Mouse (Mus musculus): Measurements from ENCODE around the gene Xpnpep1. TPM values are rescaled to one million over a fixed set of nuclear protein-coding genes. Genes with fewer than 3 reads are reported as not detected.

The Xpnpep1 gene
- polyA plus RNA-seq, 1 experiment from 2014 or later: 177 TPM

GRCm38 (mm10) chr19:53080487-53080886 is 40.5 kb upstream of the Xpnpep1 start:
- no peak overlapping the region for H3K4me3 ChIP-seq (ENCODE audit: low read depth, low read length)
- no peaks in the 10 kb centered on the region for H3K27me3 ChIP-seq (ENCODE audit: control insufficient read depth, insufficient read depth, low read length)
- ATAC-seq (replicated peaks; ENCODE audit: insufficient number of reproducible peaks, low FRiP score, low TSS enrichment, low read depth) (no peak), DNase-seq (ENCODE audit: low spot score) (no peak)
- no peaks in the 10 kb centered on the region for H3K36me3 ChIP-seq (replicated peaks; ENCODE audit: control insufficient read depth, insufficient read depth, low read depth, low read length)
- H3K9me3 ChIP-seq (replicated peaks; ENCODE audit: control insufficient read depth, low read length): no peaks in the 10 kb centered on the region
- WGBS: 57% methylated on average over 3 of the region's 3 CpGs
- no peak overlapping the region for H3K4me2 ChIP-seq (ENCODE audit: low read depth, low read length)
- peak overlapping the region; percentile 30; the same call in 1 of the 2 replicates for H3K27ac ChIP-seq (replicated peaks; ENCODE audit: low read depth, low read length)
- H3K9ac ChIP-seq (replicated peaks; ENCODE audit: low read length): no peak overlapping the region
- H3K4me1 ChIP-seq (ENCODE audit: control insufficient read depth, insufficient read depth, low read length): no peaks in the 10 kb centered on the region

- Histone ChIP-seq H3K9me3 (replicated peaks; ENCODE audit: control insufficient read depth, low read length) (no peaks in the 10 kb centered on the region), H3K4me1 (ENCODE audit: control insufficient read depth, insufficient read depth, low read length) (no peaks in the 10 kb centered on the region)
These were observed 40.0 kb upstream of the Xpnpep1 start for GRCm38 (mm10) chr19:53080026-53080425.

GRCm38 (mm10) chr19:53078271-53079085 is 38.5 kb upstream of the Xpnpep1 start:
- H3K9ac ChIP-seq (replicated peaks; ENCODE audit: low read length): no peak overlapping the region
- H3K27ac ChIP-seq (replicated peaks; ENCODE audit: low read depth, low read length): no peak overlapping the region
- 65% methylated on average over 9 of the region's 9 CpGs for WGBS
- no peak overlapping the region for H3K4me3 ChIP-seq (ENCODE audit: low read depth, low read length)
- H3K36me3 ChIP-seq (replicated peaks; ENCODE audit: control insufficient read depth, insufficient read depth, low read depth, low read length): no peaks in the 10 kb centered on the region
- H3K4me2 ChIP-seq (ENCODE audit: low read depth, low read length): no peak overlapping the region
- no peaks in the 10 kb centered on the region for H3K27me3 ChIP-seq (ENCODE audit: control insufficient read depth, insufficient read depth, low read length)
- DNase-seq (ENCODE audit: low spot score) (no peak), ATAC-seq (replicated peaks; ENCODE audit: insufficient number of reproducible peaks, low FRiP score, low TSS enrichment, low read depth) (no peak)
- no peaks in the 10 kb centered on the region for H3K4me1 ChIP-seq (ENCODE audit: control insufficient read depth, insufficient read depth, low read length)
- H3K9me3 ChIP-seq (replicated peaks; ENCODE audit: control insufficient read depth, low read length): no peaks in the 10 kb centered on the region

More at GRCm38 (mm10) chr19:53080026-53080425, 40.0 kb upstream of the Xpnpep1 start:
- ATAC-seq (replicated peaks; ENCODE audit: insufficient number of reproducible peaks, low FRiP score, low TSS enrichment, low read depth) (no peak), DNase-seq (ENCODE audit: low spot score) (no peak)
- WGBS: 84% methylated on average over 11 of the region's 11 CpGs
- Histone ChIP-seq H3K27me3 (ENCODE audit: control insufficient read depth, insufficient read depth, low read length) (no peaks in the 10 kb centered on the region), H3K4me2 (ENCODE audit: low read depth, low read length) (no peak overlapping the region), H3K9ac (replicated peaks; ENCODE audit: low read length) (no peak overlapping the region), H3K27ac (replicated peaks; ENCODE audit: low read depth, low read length) (no peak overlapping the region; the same call in 1 of the 2 replicates), H3K4me3 (ENCODE audit: low read depth, low read length) (no peak overlapping the region), H3K36me3 (replicated peaks; ENCODE audit: control insufficient read depth, insufficient read depth, low read depth, low read length) (no peaks in the 10 kb centered on the region)

- Histone ChIP-seq H3K9ac (replicated peaks; ENCODE audit: low read length) (no peak overlapping the region), H3K27ac (replicated peaks; ENCODE audit: low read depth, low read length) (no peak overlapping the region), H3K9me3 (replicated peaks; ENCODE audit: control insufficient read depth, low read length) (no peaks in the 10 kb centered on the region), H3K27me3 (ENCODE audit: control insufficient read depth, insufficient read depth, low read length) (no peaks in the 10 kb centered on the region), H3K36me3 (replicated peaks; ENCODE audit: control insufficient read depth, insufficient read depth, low read depth, low read length) (no peaks in the 10 kb centered on the region), H3K4me1 (ENCODE audit: control insufficient read depth, insufficient read depth, low read length) (no peaks in the 10 kb centered on the region), H3K4me2 (ENCODE audit: low read depth, low read length) (no peak overlapping the region), H3K4me3 (ENCODE audit: low read depth, low read length) (no peak overlapping the region)
- 83% methylated on average over 5 of the region's 5 CpGs for WGBS
- DNase-seq (ENCODE audit: low spot score) (no peak), ATAC-seq (replicated peaks; ENCODE audit: insufficient number of reproducible peaks, low FRiP score, low TSS enrichment, low read depth) (no peak)
These were observed 37.3 kb upstream of the Xpnpep1 start for GRCm38 (mm10) chr19:53077278-53077677.

GRCm38 (mm10) chr19:53076238-53076981 is 36.4 kb upstream of the Xpnpep1 start:
- ATAC-seq (replicated peaks; ENCODE audit: insufficient number of reproducible peaks, low FRiP score, low TSS enrichment, low read depth) (0 out of 2 replicates have a peak, but pooled peaks have one; percentile 30), DNase-seq (ENCODE audit: low spot score) (no peak)
- H3K36me3 ChIP-seq (replicated peaks; ENCODE audit: control insufficient read depth, insufficient read depth, low read depth, low read length): no peaks in the 10 kb centered on the region
- H3K4me3 ChIP-seq (ENCODE audit: low read depth, low read length): no peak overlapping the region
- no peaks in the 10 kb centered on the region for H3K4me1 ChIP-seq (ENCODE audit: control insufficient read depth, insufficient read depth, low read length)
- no peak overlapping the region for H3K27ac ChIP-seq (replicated peaks; ENCODE audit: low read depth, low read length)
- H3K9me3 ChIP-seq (replicated peaks; ENCODE audit: control insufficient read depth, low read length): no peaks in the 10 kb centered on the region
- no peaks in the 10 kb centered on the region for H3K27me3 ChIP-seq (ENCODE audit: control insufficient read depth, insufficient read depth, low read length)
- WGBS: 73% methylated on average over 18 of the region's 18 CpGs
- no peak overlapping the region for H3K4me2 ChIP-seq (ENCODE audit: low read depth, low read length)
- H3K9ac ChIP-seq (replicated peaks; ENCODE audit: low read length): no peak overlapping the region

GRCm38 (mm10) chr19:53075896-53076237 is 35.9 kb upstream of the Xpnpep1 start:
- H3K4me1 ChIP-seq (ENCODE audit: control insufficient read depth, insufficient read depth, low read length): no peaks in the 10 kb centered on the region
- DNase-seq (ENCODE audit: low spot score): no peak

GRCm38 (mm10) chr19:53074899-53075722 is 35.1 kb upstream of the Xpnpep1 start:
- Histone ChIP-seq H3K9ac (replicated peaks; ENCODE audit: low read length) (no peak overlapping the region), H3K4me1 (ENCODE audit: control insufficient read depth, insufficient read depth, low read length) (no peaks in the 10 kb centered on the region), H3K9me3 (replicated peaks; ENCODE audit: control insufficient read depth, low read length) (no peaks in the 10 kb centered on the region), H3K27me3 (ENCODE audit: control insufficient read depth, insufficient read depth, low read length) (no peaks in the 10 kb centered on the region), H3K4me2 (ENCODE audit: low read depth, low read length) (no peak overlapping the region), H3K36me3 (replicated peaks; ENCODE audit: control insufficient read depth, insufficient read depth, low read depth, low read length) (no peaks in the 10 kb centered on the region), H3K4me3 (ENCODE audit: low read depth, low read length) (no peak overlapping the region), H3K27ac (replicated peaks; ENCODE audit: low read depth, low read length) (no peak overlapping the region)
- DNase-seq (ENCODE audit: low spot score): no peak
- no peak for ATAC-seq (replicated peaks; ENCODE audit: insufficient number of reproducible peaks, low FRiP score, low TSS enrichment, low read depth)
- 94% methylated on average over 13 of the region's 13 CpGs for WGBS

More at GRCm38 (mm10) chr19:53075896-53076237, 35.9 kb upstream of the Xpnpep1 start:
- Histone ChIP-seq H3K27me3 (ENCODE audit: control insufficient read depth, insufficient read depth, low read length) (no peaks in the 10 kb centered on the region), H3K9ac (replicated peaks; ENCODE audit: low read length) (no peak overlapping the region), H3K36me3 (replicated peaks; ENCODE audit: control insufficient read depth, insufficient read depth, low read depth, low read length) (no peaks in the 10 kb centered on the region), H3K27ac (replicated peaks; ENCODE audit: low read depth, low read length) (no peak overlapping the region), H3K4me2 (ENCODE audit: low read depth, low read length) (no peak overlapping the region), H3K4me3 (ENCODE audit: low read depth, low read length) (no peak overlapping the region), H3K9me3 (replicated peaks; ENCODE audit: control insufficient read depth, low read length) (no peaks in the 10 kb centered on the region)
- no peak for ATAC-seq (replicated peaks; ENCODE audit: insufficient number of reproducible peaks, low FRiP score, low TSS enrichment, low read depth)
- 75% methylated on average over 11 of the region's 11 CpGs for WGBS
